Mouse (Mus musculus): ENCODE data around the gene Bbs9.

GRCm38 (mm10) chr9:22563612-22564347 lies 88.3 kb downstream of the Bbs9 start:
- TF ChIP-seq ZNF384 (IDR thresholded peaks at IDR 0.05; ENCODE audit: low read depth, low read length) (no peak), SIN3A (IDR thresholded peaks at IDR 0.05; ENCODE audit: low read length) (no peak), POLR2A (IDR thresholded peaks at IDR 0.05; ENCODE audit: low read depth, low read length) (no peak), NRF1 (IDR thresholded peaks at IDR 0.05; ENCODE audit: low read depth, low read length) (no peak)
